Mouse (Mus musculus) kidney, embryonic 14.5 days (tissue): ENCODE results near the gene Myh6. TPM values are rescaled to one million over a fixed set of nuclear protein-coding genes. Genes with fewer than 3 reads are reported as not detected.
A peak's percentile ranks its signal among the peaks of the same experiment; 100 is the strongest.
"Not testable (repeated sequence)": the region's sequence is repeated elsewhere in the genome, so short reads cannot be mapped to it uniquely, and the experiment has no call there.

Experiments used
- ATAC-seq: fragments of 200-750 bp; cut with Nextera tagmentation; 2 replicates; pipeline ENCODE4 v1.8.0; 2017; ENCODE audit warnings: moderate number of reproducible peaks, mild to moderate bottlenecking, moderate TSS enrichment, moderate library complexity; ENCODE audit not compliant: low FRiP score, low TSS enrichment
- H3K27ac ChIP-seq: fragments of 300-500 bp; sonication (generic); 2 replicates; pipeline ENCODE4 v1.5.1; 2014; ENCODE audit warnings: low read depth, mild to moderate bottlenecking, low read length, moderate library complexity, mixed read lengths
- H3K27me3 ChIP-seq: fragments of 300-500 bp; sonication (generic); 2 replicates; pipeline ENCODE4 v1.6.1; 2014; ENCODE audit warnings: mild to moderate bottlenecking, low read length; ENCODE audit not compliant: control insufficient read depth, insufficient read depth
- H3K36me3 ChIP-seq: fragments of 300-500 bp; sonication (generic); 2 replicates; pipeline ENCODE4 v1.6.1; 2014; ENCODE audit warnings: low read length, mixed read lengths; ENCODE audit not compliant: control insufficient read depth, insufficient read depth
- H3K4me1 ChIP-seq: fragments of 300-500 bp; sonication (generic); 2 replicates; pipeline ENCODE4 v1.6.1; 2014; ENCODE audit warnings: low read length, mixed read lengths; ENCODE audit not compliant: control insufficient read depth, insufficient read depth
- H3K4me2 ChIP-seq: fragments of 300-500 bp; sonication (generic); replicated peaks from 2 replicates; pipeline ENCODE4 v1.6.1; 2014; ENCODE audit warnings: low read depth, mild to moderate bottlenecking, low read length
- H3K4me3 ChIP-seq: fragments of 300-500 bp; sonication (generic); 2 replicates; pipeline ENCODE4 v1.5.1; 2014; ENCODE audit warnings: mild to moderate bottlenecking, low read length
- H3K9ac ChIP-seq: fragments of 300-500 bp; sonication (generic); 2 replicates; pipeline ENCODE4 v1.6.1; 2014; ENCODE audit warnings: low read depth, mild to moderate bottlenecking, low read length, moderate library complexity
- H3K9me3 ChIP-seq: fragments of 300-500 bp; sonication (generic); 2 replicates; pipeline ENCODE4 v1.6.1; 2016; ENCODE audit warnings: low read length; ENCODE audit not compliant: control insufficient read depth
- WGBS: fragments of 180-500 bp; shearing (Covaris S2); extraction: QIAGEN DNeasy Blood & Tissue Kit; methylation state at CpG from one replicate; pipeline ENCODE4 v1.1.7; 2014; 5-methylcytosine and 5-hydroxymethylcytosine counted together
- polyA plus RNA-seq: library from polyadenylated mRNA; unstranded; fragments of >200 nt; fragmentation: Nextera tagmentation; extraction: Ambion mirVana; gene quantifications from 2 replicates; pipeline ENCODE4 v1.2.1, GENCODE M21; 2014

Gene Myh6
- polyA plus RNA-seq, 1 experiment from 2014 or later = 0.54 TPM

GRCm38 (mm10) chr14:55005967-55006366 lies 39.2 kb upstream of the Myh6 start:
- peaks cover 11% of the 10 kb centered on the region; the same call in 1 of the 2 replicates for H3K4me1 ChIP-seq
- no peaks in the 10 kb centered on the region for H3K9me3 ChIP-seq
- 88% methylated on average over 8 of the region's 8 CpGs for WGBS
- H3K27ac ChIP-seq = no peak overlapping the region
- H3K36me3 ChIP-seq = no peaks in the 10 kb centered on the region
- ATAC-seq = no peak
- no peak overlapping the region for H3K9ac ChIP-seq
- H3K27me3 ChIP-seq = no peaks in the 10 kb centered on the region; the same call in 1 of the 2 replicates
- H3K4me2 ChIP-seq = no peak overlapping the region
- H3K4me3 ChIP-seq = no peak overlapping the region

- Histone ChIP-seq H3K9ac (no peak overlapping the region), H3K27ac (no peak overlapping the region), H3K4me3 (no peak overlapping the region), H3K4me1 (peaks cover 11% of the 10 kb centered on the region; the same call in 1 of the 2 replicates), H3K27me3 (no peaks in the 10 kb centered on the region; the same call in 1 of the 2 replicates), H3K9me3 (no peaks in the 10 kb centered on the region), H3K4me2 (no peak overlapping the region), H3K36me3 (no peaks in the 10 kb centered on the region)
- 66% methylated on average over 2 of the region's 2 CpGs for WGBS
- ATAC-seq = no peak
Measured at GRCm38 (mm10) chr14:55005506-55005905, 38.8 kb upstream of the Myh6 start.

- H3K27ac ChIP-seq = no peak overlapping the region
- no peaks in the 10 kb centered on the region for H3K36me3 ChIP-seq
- H3K4me2 ChIP-seq = no peak overlapping the region
- ATAC-seq = no peak
- H3K27me3 ChIP-seq = no peaks in the 10 kb centered on the region; the same call in 1 of the 2 replicates
- 82% methylated on average over 18 of the region's 18 CpGs for WGBS
- no peak overlapping the region for H3K9ac ChIP-seq
- H3K4me3 ChIP-seq = no peak overlapping the region
- H3K4me1 ChIP-seq = peaks cover 11% of the 10 kb centered on the region; the same call in 1 of the 2 replicates
- H3K9me3 ChIP-seq = no peaks in the 10 kb centered on the region
Measured at GRCm38 (mm10) chr14:55003878-55004855, 37.4 kb upstream of the Myh6 start.

- 53% methylated on average over 7 of the region's 7 CpGs for WGBS
- Histone ChIP-seq H3K9ac (no peak overlapping the region), H3K27ac (no peak overlapping the region), H3K36me3 (no peaks in the 10 kb centered on the region), H3K4me3 (no peak overlapping the region), H3K4me1 (peaks cover 11% of the 10 kb centered on the region; the same call in 1 of the 2 replicates), H3K27me3 (no peaks in the 10 kb centered on the region; the same call in 1 of the 2 replicates), H3K4me2 (no peak overlapping the region), H3K9me3 (no peaks in the 10 kb centered on the region)
- ATAC-seq = peak; percentile 47; the same call in 1 of the 2 replicates
Measured at GRCm38 (mm10) chr14:55002687-55003120, 36.0 kb upstream of the Myh6 start.

GRCm38 (mm10) chr14:55001938-55002686 lies 35.4 kb upstream of the Myh6 start:
- Histone ChIP-seq H3K9ac (no peak overlapping the region), H3K4me2 (no peak overlapping the region), H3K4me1 (peaks cover 11% of the 10 kb centered on the region; the same call in 1 of the 2 replicates), H3K4me3 (no peak overlapping the region), H3K9me3 (no peaks in the 10 kb centered on the region), H3K27ac (no peak overlapping the region), H3K36me3 (no peaks in the 10 kb centered on the region), H3K27me3 (no peaks in the 10 kb centered on the region; the same call in 1 of the 2 replicates)
- ATAC-seq = peak; percentile 40; the same call in 1 of the 2 replicates
- WGBS = 35% methylated on average over 12 of the region's 12 CpGs

GRCm38 (mm10) chr14:55001446-55001845 lies 34.7 kb upstream of the Myh6 start:
- 100% methylated on average over 2 of the region's 2 CpGs for WGBS

GRCm38 (mm10) chr14:55000814-55001213 lies 34.1 kb upstream of the Myh6 start:
- no peaks in the 10 kb centered on the region for H3K36me3 ChIP-seq
- ATAC-seq = no peak
- 81% methylated on average over 6 of the region's 6 CpGs for WGBS
- H3K27ac ChIP-seq = no peak overlapping the region
- H3K27me3 ChIP-seq = no peaks in the 10 kb centered on the region; the same call in 1 of the 2 replicates
- H3K9ac ChIP-seq = no peak overlapping the region
- no peak overlapping the region for H3K4me3 ChIP-seq
- no peaks in the 10 kb centered on the region for H3K9me3 ChIP-seq
- H3K4me1 ChIP-seq = peaks cover 11% of the 10 kb centered on the region; the same call in 1 of the 2 replicates
- H3K4me2 ChIP-seq = no peak overlapping the region

More at GRCm38 (mm10) chr14:55001446-55001845, 34.7 kb upstream of the Myh6 start:
- H3K4me3 ChIP-seq = no peak overlapping the region
- no peak for ATAC-seq
- no peaks in the 10 kb centered on the region for H3K9me3 ChIP-seq
- H3K4me1 ChIP-seq = peaks cover 11% of the 10 kb centered on the region; the same call in 1 of the 2 replicates
- no peaks in the 10 kb centered on the region; the same call in 1 of the 2 replicates for H3K27me3 ChIP-seq
- H3K36me3 ChIP-seq = no peaks in the 10 kb centered on the region
- H3K27ac ChIP-seq = no peak overlapping the region
- no peak overlapping the region for H3K4me2 ChIP-seq
- no peak overlapping the region for H3K9ac ChIP-seq

- H3K4me2 ChIP-seq, H3K27ac ChIP-seq, H3K36me3 ChIP-seq, H3K27me3 ChIP-seq, H3K9me3 ChIP-seq, H3K4me3 ChIP-seq, H3K9ac ChIP-seq, ATAC-seq: not testable (repeated sequence)
- WGBS = 80% methylated on average over 5 of the region's 5 CpGs
- peaks cover 18% of the 10 kb centered on the region for H3K4me1 ChIP-seq
Measured at GRCm38 (mm10) chr14:54999868-55000267, 33.1 kb upstream of the Myh6 start.
